Mouse (Mus musculus) G1E (cell line): Measurements from ENCODE around the gene Slc46a1.

Experiments used
- GATA1 ChIP-seq: IDR thresholded peaks from 2 replicates; pipeline ENCODE4 v1.6.1; 2012; ENCODE audit warnings: borderline replicate concordance, low read length, inconsistent platforms, mixed read lengths
- TAL1 ChIP-seq: conservative IDR thresholded peaks from 2 replicates; pipeline ENCODE4 v1.6.1; 2012; ENCODE audit warnings: low read depth, low read length, inconsistent platforms, mixed read lengths

GRCm38 (mm10) chr11:78513106-78513790 is 47.8 kb downstream of the Slc46a1 start:
- TF ChIP-seq GATA1 (no peak), TAL1 (no peak)
